Mouse (Mus musculus) midbrain, postnatal 0 days (tissue): ENCODE measurements at regions not wholly inside any gene's neighbourhood (a gene's known extent, or its start where the extent isn't known, plus 50 kb on each side); places are given as distances from the start of the nearest gene placed in this dataset.

Experiments
- ATAC-seq: fragments of 200-750 bp; cut with Nextera tagmentation; 2 replicates; pipeline ENCODE4 v1.8.0; 2017; ENCODE audit warnings: moderate number of reproducible peaks, mild to moderate bottlenecking, moderate TSS enrichment, moderate library complexity; ENCODE audit not compliant: low FRiP score
- DNase-seq: peaks from one replicate; pipeline ENCODE4 v3.0.0-alpha.2; 2015; ENCODE audit warnings: low spot score
- H3K27ac ChIP-seq: fragments of 300-500 bp; sonication (generic); 2 replicates; pipeline ENCODE4 v1.5.1; 2014; ENCODE audit warnings: low read depth, mild to moderate bottlenecking, low read length, mixed read lengths
- H3K27me3 ChIP-seq: fragments of 300-500 bp; sonication (generic); 2 replicates; pipeline ENCODE4 v1.6.1; 2014; ENCODE audit warnings: low read length, control low read depth, mixed read lengths; ENCODE audit not compliant: insufficient read depth
- H3K36me3 ChIP-seq: fragments of 300-500 bp; sonication (generic); 2 replicates; pipeline ENCODE4 v1.6.1; 2014; ENCODE audit warnings: low read length, control low read depth, mixed read lengths; ENCODE audit not compliant: insufficient read depth
- H3K4me1 ChIP-seq: fragments of 300-500 bp; sonication (generic); 2 replicates; pipeline ENCODE4 v1.6.1; 2014; ENCODE audit warnings: mild to moderate bottlenecking, control low read depth, antibody characterized with exemption, low read length, mixed read lengths; ENCODE audit not compliant: insufficient read depth
- H3K4me2 ChIP-seq: fragments of 300-500 bp; sonication (generic); 2 replicates; pipeline ENCODE4 v1.6.1; 2014; ENCODE audit warnings: low read depth, mild to moderate bottlenecking, low read length, mixed read lengths; ENCODE audit not compliant: poor library complexity, severe bottlenecking
- H3K4me3 ChIP-seq: fragments of 300-500 bp; sonication (generic); 2 replicates; pipeline ENCODE4 v1.5.1; 2014; ENCODE audit warnings: low read depth, mild to moderate bottlenecking, low read length, moderate library complexity
- H3K9ac ChIP-seq: fragments of 300-500 bp; sonication (generic); replicated peaks from 2 replicates; pipeline ENCODE4 v1.6.1; 2014; ENCODE audit warnings: mild to moderate bottlenecking, low read length, moderate library complexity, mixed read lengths; ENCODE audit not compliant: poor library complexity, severe bottlenecking
- H3K9me3 ChIP-seq: fragments of 300-500 bp; sonication (generic); 2 replicates; pipeline ENCODE4 v1.6.1; 2016; ENCODE audit warnings: low read length, control low read depth
- CTCF ChIP-seq: IDR thresholded peaks from 2 replicates; pipeline ENCODE4 v1.5.1; 2016; ENCODE audit warnings: antibody characterized with exemption, mild to moderate bottlenecking
- WGBS: fragments of 180-500 bp; shearing (Covaris S2); extraction: QIAGEN DNeasy Blood & Tissue Kit; methylation state at CpG from one replicate; pipeline ENCODE4 v1.1.7; 2014; 5-methylcytosine and 5-hydroxymethylcytosine counted together

GRCm38 (mm10) chr2:166398774-166399139, 243.3 kb upstream of the Sulf2 start:
- H3K4me1 ChIP-seq = peaks cover 10% of the 10 kb centered on the region
- WGBS = 63% methylated on average over 5 of the region's 5 CpGs

GRCm38 (mm10) chr2:166398156-166398555, 242.7 kb upstream of the Sulf2 start:
- H3K9ac ChIP-seq = no peak overlapping the region
- no peak overlapping the region for H3K4me2 ChIP-seq
- DNase-seq (no peak), ATAC-seq (no peak)
- no peak overlapping the region for H3K4me3 ChIP-seq
- H3K4me1 ChIP-seq = peaks cover 9% of the 10 kb centered on the region
- no peak for TF ChIP-seq CTCF
- no peak overlapping the region for H3K27ac ChIP-seq
- H3K9me3 ChIP-seq = no peaks in the 10 kb centered on the region
- no peaks in the 10 kb centered on the region for H3K27me3 ChIP-seq
- 87% methylated on average over 10 of the region's 10 CpGs for WGBS
- no peaks in the 10 kb centered on the region for H3K36me3 ChIP-seq

More at GRCm38 (mm10) chr2:166398774-166399139, 243.3 kb upstream of the Sulf2 start:
- Histone ChIP-seq H3K4me2 (no peak overlapping the region), H3K9me3 (no peaks in the 10 kb centered on the region), H3K27me3 (no peaks in the 10 kb centered on the region), H3K4me3 (no peak overlapping the region), H3K36me3 (no peaks in the 10 kb centered on the region), H3K9ac (no peak overlapping the region), H3K27ac (no peak overlapping the region; the same call in 1 of the 2 replicates)
- ATAC-seq (no peak), DNase-seq (no peak)
- TF ChIP-seq CTCF = no peak

- Histone ChIP-seq H3K9me3 (no peaks in the 10 kb centered on the region), H3K4me2 (no peak overlapping the region), H3K4me3 (no peak overlapping the region), H3K27me3 (no peaks in the 10 kb centered on the region), H3K36me3 (no peaks in the 10 kb centered on the region), H3K9ac (no peak overlapping the region), H3K4me1 (peaks cover 4% of the 10 kb centered on the region), H3K27ac (no peak overlapping the region)
- no peak for TF ChIP-seq CTCF
- WGBS = 40% methylated on average over 13 of the region's 13 CpGs
- no peak for ATAC-seq
- DNase-seq = peak; percentile 49
Measured at GRCm38 (mm10) chr2:166394666-166395065, 239.2 kb upstream of the Sulf2 start.

- Histone ChIP-seq H3K27me3 (no peaks in the 10 kb centered on the region), H3K36me3 (no peaks in the 10 kb centered on the region), H3K9ac (no peak overlapping the region), H3K4me2 (no peak overlapping the region), H3K27ac (no peak overlapping the region), H3K9me3 (no peaks in the 10 kb centered on the region), H3K4me3 (no peak overlapping the region), H3K4me1 (peaks cover 12% of the 10 kb centered on the region)
- TF ChIP-seq CTCF = no peak
- DNase-seq (no peak), ATAC-seq (no peak)
- WGBS = 30% methylated on average over 5 of the region's 5 CpGs
Measured at GRCm38 (mm10) chr2:166391176-166391575, 235.7 kb upstream of the Sulf2 start.

- no peak overlapping the region for H3K4me2 ChIP-seq
- DNase-seq (peak; percentile 46), ATAC-seq (no peak)
- H3K9ac ChIP-seq = no peak overlapping the region
- no peaks in the 10 kb centered on the region for H3K27me3 ChIP-seq
- WGBS = 25% methylated on average over 6 of the region's 6 CpGs
- peaks cover 23% of the 10 kb centered on the region; the same call in 1 of the 2 replicates for H3K4me1 ChIP-seq
- no peak overlapping the region for H3K4me3 ChIP-seq
- H3K27ac ChIP-seq = no peak overlapping the region
- no peak for TF ChIP-seq CTCF
- H3K36me3 ChIP-seq = no peaks in the 10 kb centered on the region
- no peaks in the 10 kb centered on the region for H3K9me3 ChIP-seq
Measured at GRCm38 (mm10) chr2:166388050-166388449, 232.6 kb upstream of the Sulf2 start.

- TF ChIP-seq CTCF = no peak
- WGBS = 62% methylated on average over 5 of the region's 5 CpGs
- ATAC-seq = no peak
- H3K9me3 ChIP-seq = no peaks in the 10 kb centered on the region
- H3K4me2 ChIP-seq = no peak overlapping the region
- H3K27me3 ChIP-seq = no peaks in the 10 kb centered on the region
- no peak overlapping the region for H3K9ac ChIP-seq
- no peaks in the 10 kb centered on the region for H3K36me3 ChIP-seq
- no peak for DNase-seq
- H3K4me3 ChIP-seq = no peak overlapping the region
- peaks cover 23% of the 10 kb centered on the region; the same call in 1 of the 2 replicates for H3K4me1 ChIP-seq
- no peak overlapping the region for H3K27ac ChIP-seq
Measured at GRCm38 (mm10) chr2:166386817-166387216, 231.4 kb upstream of the Sulf2 start.
